In genomic region chr13:6431821-6432220, GRCm38 (mm10) we compare ENCODE assay signal across 19 mouse cellular contexts.
"Had no signal": no experiment of that assay in that cellular context is flagged by ENCODE, and none has a peak within 500 bp of the region (broad histone marks: within the 10 kb centered on the region; RNA-seq: fewer than 3 reads in every experiment).

No protein-coding gene starts in this region.

- H3K9ac ChIP-seq: liver, embryonic 13.5 days; liver, postnatal 0 days; lung, embryonic 15.5 days; neural tube, embryonic 15.5 days had no signal

- DNase-seq: kidney, adult 11 months; kidney, adult 9 months; kidney, postnatal 36 days; layer of hippocampus, adult 9-11 months; layer of hippocampus, postnatal 36 days; left cerebral cortex, postnatal 4 days; liver; liver, embryonic 13.5 days; liver, postnatal 0 days; lung, postnatal 14 days; midbrain, embryonic 14.5 days; spleen, adult 18-20 months; thymus, adult 18-20 months; thymus, postnatal 14 days had no signal

- H3K27ac ChIP-seq: kidney, postnatal 0 days; liver, embryonic 13.5 days; lung, embryonic 15.5 days; macrophage; neural tube, embryonic 15.5 days had no signal

- H3K4me1 ChIP-seq: liver, embryonic 13.5 days; lung, embryonic 15.5 days; neural tube, embryonic 15.5 days had no signal

- H3K36me3 ChIP-seq: liver, embryonic 13.5 days; lung, embryonic 15.5 days; neural tube, embryonic 15.5 days had no signal

- ATAC-seq: liver, postnatal 0 days had no signal

- H3K4me2 ChIP-seq: liver, embryonic 13.5 days; lung, embryonic 15.5 days; neural tube, embryonic 15.5 days had no signal

- H3K9me3 ChIP-seq: liver, embryonic 13.5 days; lung, embryonic 15.5 days; neural tube, embryonic 15.5 days had no signal

- H3K27me3 ChIP-seq: liver, embryonic 13.5 days; lung, embryonic 15.5 days; neural tube, embryonic 15.5 days had no signal

- H3K4me3 ChIP-seq: liver, embryonic 13.5 days; lung, embryonic 15.5 days; myocyte; neural tube, embryonic 15.5 days had no signal
